Mouse (Mus musculus) hindbrain, embryonic 10.5 days (tissue): ENCODE measurements around the gene Sgca. TPM values are rescaled to one million over a fixed set of nuclear protein-coding genes. Genes with fewer than 3 reads are reported as not detected.

ENCODE experiments used
- DNase-seq: peaks from one replicate; pipeline ENCODE4 v3.0.0-alpha.2; 2017; ENCODE audit warnings: low spot score
- H3K27ac ChIP-seq: fragments of 300-500 bp; sonication (generic); 2 replicates; pipeline ENCODE4 v1.5.1; 2016; ENCODE audit warnings: mild to moderate bottlenecking, moderate library complexity
- H3K27me3 ChIP-seq: fragments of 300-500 bp; sonication (generic); 2 replicates; pipeline ENCODE4 v1.6.1; 2016; ENCODE audit warnings: mild to moderate bottlenecking; ENCODE audit not compliant: poor library complexity, insufficient read depth, severe bottlenecking
- H3K36me3 ChIP-seq: fragments of 300-500 bp; sonication (generic); 2 replicates; pipeline ENCODE4 v1.6.1; 2016; ENCODE audit warnings: mild to moderate bottlenecking, moderate library complexity
- H3K4me1 ChIP-seq: fragments of 300-500 bp; sonication (generic); replicated peaks from 2 replicates; pipeline ENCODE4 v1.6.1; 2016; ENCODE audit warnings: mild to moderate bottlenecking
- H3K4me3 ChIP-seq: fragments of 300-500 bp; sonication (generic); 2 replicates; pipeline ENCODE4 v1.5.1; 2016; ENCODE audit warnings: mild to moderate bottlenecking, moderate library complexity
- H3K9me3 ChIP-seq: fragments of 300-500 bp; sonication (generic); 2 replicates; pipeline ENCODE4 v1.6.1; 2016; ENCODE audit warnings: mild to moderate bottlenecking, moderate library complexity
- WGBS: fragments of 180-500 bp; shearing (Covaris S2); methylation state at CpG from one replicate; pipeline ENCODE4 v1.1.7; 2016; 5-methylcytosine and 5-hydroxymethylcytosine counted together
- polyA plus RNA-seq: library from polyadenylated mRNA; unstranded; fragments of >200 nt; fragmentation: Nextera tagmentation; extraction: Ambion mirVana; gene quantifications from 2 replicates; pipeline ENCODE4 v1.2.1, GENCODE M21; 2016

Gene Sgca
- polyA plus RNA-seq, 1 experiment from 2014 or later: 0.10 TPM

DNA sequence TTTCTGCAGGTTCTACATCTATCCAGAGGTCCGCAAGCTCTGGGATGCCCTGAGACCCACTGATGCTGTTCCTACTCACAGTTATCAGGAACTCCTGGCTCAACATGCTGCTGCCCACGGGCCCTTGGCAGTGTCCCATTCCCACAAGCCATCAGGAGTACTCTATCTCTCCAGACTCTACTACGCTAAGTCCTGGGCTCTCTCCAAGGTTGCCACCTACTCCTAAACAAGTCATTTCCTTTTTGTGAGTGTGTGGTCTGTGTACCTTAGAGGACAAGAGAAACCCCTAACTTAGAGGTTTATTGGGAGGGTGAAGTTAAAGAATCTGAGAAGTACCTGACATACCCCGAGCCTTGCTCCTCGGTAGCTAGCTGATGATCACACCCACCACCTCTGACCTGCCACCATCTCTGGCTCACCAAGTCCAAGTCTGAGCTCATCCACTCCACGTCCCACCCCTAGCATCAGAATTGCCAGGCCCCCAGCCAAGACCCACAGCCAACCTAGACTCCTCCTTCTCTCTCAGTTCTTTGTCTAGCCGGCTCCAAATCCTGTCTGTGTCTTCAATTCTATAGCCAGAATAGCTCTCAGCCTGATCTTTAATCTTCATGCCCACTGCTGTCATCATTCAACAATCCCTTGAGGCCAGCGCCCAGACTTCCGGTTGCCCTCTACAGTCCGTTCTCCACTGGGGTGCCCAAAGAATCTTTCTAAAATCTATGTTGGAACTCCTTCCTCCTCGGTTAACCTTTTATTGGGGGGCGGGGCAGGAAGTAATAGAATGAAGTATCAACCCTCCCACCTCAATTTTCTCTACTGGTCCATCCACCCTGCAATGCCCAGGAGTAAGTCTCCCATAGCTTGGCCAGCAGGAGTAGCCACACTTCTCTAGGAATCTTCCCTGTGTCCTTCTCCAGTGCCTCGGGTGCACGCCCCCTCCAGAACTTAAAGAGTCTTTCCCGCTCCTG lies 32.8 kb upstream of the Sgca start:
- Histone ChIP-seq H3K4me3 (peak overlapping the region; percentile 90), H3K9me3 (no peaks in the 10 kb centered on the region), H3K27ac (peak overlapping the region; percentile 96), H3K36me3 (peaks cover 36% of the 10 kb centered on the region), H3K27me3 (no peaks in the 10 kb centered on the region), H3K4me1 (peaks cover 84% of the 10 kb centered on the region)
- no peak for DNase-seq
- WGBS: 42% methylated on average over 15 of the region's 15 CpGs

DNA sequence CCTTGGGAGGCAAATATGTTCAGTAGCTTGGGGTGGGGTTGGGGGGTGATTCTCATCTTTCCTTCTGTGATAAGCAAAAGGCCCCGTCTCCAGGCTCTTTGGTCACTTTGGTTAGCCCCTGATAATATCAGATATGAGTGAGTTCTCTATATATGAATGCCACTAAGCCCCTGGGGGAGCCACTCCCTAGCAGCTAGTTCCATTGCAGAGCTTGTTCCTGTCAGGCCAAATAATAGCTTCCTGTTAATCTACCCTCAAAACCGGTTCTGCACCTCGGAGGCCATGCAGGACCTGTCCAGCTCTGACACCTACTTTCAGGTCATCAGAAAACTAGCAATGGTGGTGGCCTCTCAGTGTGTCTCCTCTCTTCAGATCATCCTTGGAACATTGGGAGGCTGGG lies 31.3 kb upstream of the Sgca start:
- 80% methylated on average over 3 of the region's 3 CpGs for WGBS
- peak overlapping the region; percentile 86 for H3K27ac ChIP-seq
- peaks cover 39% of the 10 kb centered on the region for H3K36me3 ChIP-seq
- DNase-seq: no peak
- H3K9me3 ChIP-seq: no peaks in the 10 kb centered on the region
- peak overlapping the region; percentile 57 for H3K4me3 ChIP-seq
- peaks cover 81% of the 10 kb centered on the region for H3K4me1 ChIP-seq
- H3K27me3 ChIP-seq: no peaks in the 10 kb centered on the region

DNA sequence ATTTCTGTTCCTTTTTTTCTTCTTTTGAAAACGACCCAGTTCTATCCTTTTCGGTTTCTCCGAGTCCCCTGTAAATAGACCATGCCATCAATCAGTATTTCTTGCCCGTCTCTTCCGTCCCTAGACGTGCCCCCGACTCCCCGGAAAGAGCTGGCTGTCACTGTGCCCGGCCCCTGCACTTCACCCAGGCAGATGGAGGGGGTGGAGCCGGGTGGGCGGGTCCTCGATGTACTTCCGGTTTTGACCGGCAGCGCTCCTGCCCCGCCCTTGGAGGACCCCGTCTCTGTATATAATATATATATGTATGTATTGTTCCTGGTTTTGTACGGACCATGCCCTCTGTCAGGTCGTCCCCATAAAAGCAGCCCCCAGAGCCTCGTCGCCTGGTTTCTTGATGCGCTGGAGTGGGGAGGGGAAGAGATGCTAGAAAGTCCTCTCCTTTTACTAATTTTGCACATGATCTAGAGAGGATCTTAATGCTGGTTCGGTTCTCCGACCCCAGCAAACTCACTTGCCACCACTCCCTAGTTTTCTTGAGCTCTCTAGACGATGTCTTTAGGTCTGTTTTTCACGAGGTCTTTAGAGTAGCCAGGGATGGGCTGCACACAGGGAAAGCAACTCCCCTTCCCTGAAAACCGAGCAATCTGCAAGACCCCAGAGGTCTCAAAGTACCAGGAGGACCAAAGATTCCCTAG lies 30.5 kb upstream of the Sgca start:
- Histone ChIP-seq H3K27ac (peak overlapping the region; percentile 86), H3K4me1 (peaks cover 80% of the 10 kb centered on the region), H3K9me3 (no peaks in the 10 kb centered on the region), H3K4me3 (peak overlapping the region; percentile 57), H3K27me3 (no peaks in the 10 kb centered on the region), H3K36me3 (peaks cover 44% of the 10 kb centered on the region)
- 2% methylated on average over 27 of the region's 27 CpGs for WGBS
- peak; percentile 87 for DNase-seq

DNA sequence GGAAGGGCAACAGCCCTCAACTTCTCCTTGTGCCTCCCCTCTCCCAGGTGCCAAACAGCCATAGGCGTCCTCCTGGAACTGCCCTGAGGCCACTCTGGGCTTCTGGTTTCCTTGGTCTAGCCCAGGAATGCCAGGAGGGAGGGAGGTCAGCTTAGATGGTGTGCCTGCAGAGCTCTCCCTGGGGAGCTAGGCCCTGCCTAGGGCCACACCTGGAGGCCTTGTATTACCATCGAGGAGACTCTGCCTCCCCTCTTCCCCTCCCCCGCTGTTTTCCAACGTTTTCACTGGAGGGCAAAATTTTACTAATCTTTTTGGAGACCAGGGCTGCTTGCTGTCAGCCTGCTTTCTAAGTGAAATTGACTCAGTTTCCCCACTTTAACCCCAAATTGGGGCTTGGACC lies 29.9 kb upstream of the Sgca start:
- 38% methylated on average over 4 of the region's 4 CpGs for WGBS
- H3K27ac ChIP-seq: peak overlapping the region; percentile 86

DNA sequence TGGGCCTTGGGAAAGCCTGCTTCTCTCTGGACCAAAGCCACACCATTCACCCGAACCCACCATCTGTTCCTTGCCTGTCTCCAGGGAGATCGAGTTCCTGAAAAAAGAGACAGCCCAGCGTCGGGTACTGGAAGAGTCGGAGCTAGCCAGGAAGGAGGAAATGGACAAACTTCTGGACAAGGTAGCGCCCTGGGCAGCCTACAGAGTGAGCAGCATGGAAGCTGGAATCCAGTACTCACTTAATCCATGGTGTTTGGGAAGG lies 28.7 kb upstream of the Sgca start:
- no peaks in the 10 kb centered on the region for H3K27me3 ChIP-seq

More for the DNA sequence above, 29.9 kb upstream of the Sgca start:
- Histone ChIP-seq H3K9me3 (no peaks in the 10 kb centered on the region), H3K4me1 (peaks cover 80% of the 10 kb centered on the region), H3K27me3 (no peaks in the 10 kb centered on the region), H3K4me3 (peak overlapping the region; percentile 57), H3K36me3 (peaks cover 51% of the 10 kb centered on the region)
- no peak for DNase-seq

DNA sequence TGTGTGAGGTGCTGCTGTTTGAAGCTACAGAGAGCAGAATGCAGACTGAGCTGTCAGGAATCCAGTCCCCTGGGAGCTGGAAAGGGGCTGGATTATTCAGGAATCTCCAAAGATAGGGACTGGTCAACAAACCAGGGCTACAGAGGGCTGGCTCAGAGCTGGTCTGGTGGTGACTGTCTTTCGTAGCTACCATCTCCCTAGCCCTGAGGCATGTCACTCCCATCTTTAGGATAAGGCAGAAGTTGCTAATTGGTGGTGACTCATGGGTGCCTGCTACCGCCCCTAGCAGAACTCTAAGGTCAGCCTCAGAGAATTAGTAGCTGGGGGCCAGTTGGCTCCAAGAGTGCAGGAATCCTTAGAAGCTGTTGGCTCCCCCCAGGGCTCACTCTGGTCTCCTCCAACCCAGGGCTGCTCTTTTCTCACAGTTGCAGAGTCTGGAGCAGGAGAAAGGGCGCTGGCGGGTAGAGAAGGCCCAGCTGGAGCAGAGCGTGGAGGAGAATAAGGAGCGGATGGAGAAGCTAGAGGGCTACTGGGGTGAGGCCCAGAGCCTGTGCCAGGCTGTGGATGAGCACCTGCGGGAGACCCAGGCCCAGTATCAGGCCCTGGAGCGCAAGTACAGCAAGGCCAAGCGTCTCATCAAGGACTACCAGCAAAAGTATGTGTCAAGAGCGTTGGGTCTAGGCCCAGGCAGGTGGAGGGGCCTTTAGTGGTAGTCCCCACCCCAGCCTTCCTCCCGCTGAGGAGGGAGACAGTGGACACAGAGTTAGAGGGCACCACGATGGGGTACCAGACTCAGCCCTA lies 28.2 kb upstream of the Sgca start:
- H3K27ac ChIP-seq: peak overlapping the region; percentile 86; the same call in 1 of the 2 replicates
- no peaks in the 10 kb centered on the region for H3K9me3 ChIP-seq
- peaks cover 68% of the 10 kb centered on the region for H3K36me3 ChIP-seq
- no peak overlapping the region for H3K4me3 ChIP-seq
- H3K27me3 ChIP-seq: no peaks in the 10 kb centered on the region
- WGBS: 86% methylated on average over 12 of the region's 12 CpGs
- H3K4me1 ChIP-seq: peaks cover 87% of the 10 kb centered on the region
- DNase-seq: no peak

More for the DNA sequence above, 28.7 kb upstream of the Sgca start:
- H3K36me3 ChIP-seq: peaks cover 62% of the 10 kb centered on the region
- H3K4me3 ChIP-seq: no peak overlapping the region
- peaks cover 87% of the 10 kb centered on the region for H3K4me1 ChIP-seq
- H3K9me3 ChIP-seq: no peaks in the 10 kb centered on the region
- peak overlapping the region; percentile 86; the same call in 1 of the 2 replicates for H3K27ac ChIP-seq
- whole genome bisulfite sequencing: 71% methylated on average over 6 of the region's 6 CpGs
- no peak for DNase-seq

DNA sequence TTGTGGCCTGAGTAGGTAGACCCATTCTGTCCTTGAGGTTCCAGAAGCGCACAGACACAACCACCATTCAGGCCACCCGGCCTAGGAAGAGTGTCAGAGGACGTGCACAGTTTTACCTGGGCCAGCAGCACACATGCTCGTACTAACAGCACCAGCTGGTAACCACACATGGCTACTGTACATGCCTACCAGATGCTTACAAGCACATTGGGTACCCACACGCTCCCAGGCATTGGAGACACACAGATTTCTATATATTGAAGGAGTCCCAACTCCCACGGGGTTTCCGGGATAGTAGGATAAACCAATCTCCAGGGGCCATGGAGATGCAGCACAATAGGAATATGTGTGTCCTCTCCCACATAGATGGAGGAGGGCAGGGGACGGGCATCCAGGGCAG lies 26.6 kb upstream of the Sgca start:
- H3K4me1 ChIP-seq: peaks cover 82% of the 10 kb centered on the region
- no peaks in the 10 kb centered on the region for H3K9me3 ChIP-seq
- 96% methylated on average over 8 of the region's 8 CpGs for WGBS
- H3K4me3 ChIP-seq: no peak overlapping the region
- DNase-seq: no peak
- no peaks in the 10 kb centered on the region for H3K27me3 ChIP-seq
- no peak overlapping the region for H3K27ac ChIP-seq
- H3K36me3 ChIP-seq: peaks cover 84% of the 10 kb centered on the region

DNA sequence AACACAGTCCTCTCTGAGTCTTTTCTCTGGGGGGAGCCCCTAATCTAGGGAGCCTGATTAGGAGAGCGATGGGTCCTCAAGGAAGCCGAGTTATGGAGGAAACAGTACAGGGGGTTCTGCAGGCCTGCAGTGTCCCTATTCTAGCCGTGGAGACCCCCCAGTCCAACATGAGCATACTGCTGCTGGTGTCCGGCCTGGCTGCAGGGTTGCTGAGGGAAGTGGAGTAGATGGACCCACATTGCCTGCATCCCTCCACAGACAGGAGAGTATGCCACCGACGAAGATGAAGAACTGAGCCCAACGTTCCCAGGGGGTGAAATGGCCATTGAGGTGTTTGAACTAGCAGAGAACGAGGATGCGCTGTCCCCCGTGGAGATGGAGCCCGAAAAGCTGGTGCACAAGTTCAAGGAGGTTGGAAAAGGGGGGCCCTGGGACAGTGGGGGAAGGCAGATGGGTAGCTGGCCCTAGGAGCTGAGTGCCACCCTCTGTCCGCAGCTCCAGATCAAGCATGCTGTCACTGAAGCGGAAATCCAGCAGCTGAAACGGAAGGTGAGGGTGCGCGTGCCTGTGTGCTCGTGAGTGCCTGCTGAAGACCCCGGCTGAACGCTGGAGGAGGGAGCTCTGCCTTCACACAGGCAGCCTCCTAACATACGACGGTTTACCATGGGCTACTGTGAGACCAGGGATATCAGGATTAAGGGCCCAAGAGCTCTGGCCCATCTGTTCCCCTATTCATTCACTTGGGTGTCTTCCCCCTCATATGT lies 25.6 kb upstream of the Sgca start:
- H3K27me3 ChIP-seq: no peaks in the 10 kb centered on the region
- no peaks in the 10 kb centered on the region for H3K9me3 ChIP-seq
- H3K27ac ChIP-seq: peak overlapping the region; percentile 67
- H3K36me3 ChIP-seq: peaks cover 93% of the 10 kb centered on the region
- H3K4me3 ChIP-seq: no peak overlapping the region
- WGBS: 90% methylated on average over 21 of the region's 21 CpGs
- H3K4me1 ChIP-seq: peaks cover 78% of the 10 kb centered on the region
- no peak for DNase-seq

DNA sequence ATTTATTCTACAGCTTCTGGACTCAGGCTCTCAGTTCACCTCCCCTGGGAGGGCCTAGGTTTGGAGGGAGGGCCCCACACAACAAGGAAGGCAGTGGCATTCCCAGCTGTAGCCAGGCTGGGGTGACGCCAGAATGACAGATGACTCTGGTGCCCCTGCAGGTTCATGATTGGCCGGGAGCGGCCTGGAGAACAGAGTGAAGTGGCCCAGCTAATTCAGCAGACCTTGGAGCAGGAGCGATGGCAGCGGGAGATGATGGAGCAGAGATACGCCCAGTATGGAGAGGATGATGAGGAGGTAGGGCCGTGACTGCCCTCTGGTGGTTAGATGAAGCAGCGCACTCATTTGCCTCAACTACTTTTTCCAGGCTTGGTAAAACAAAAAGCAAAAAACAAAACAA lies 24.9 kb upstream of the Sgca start:
- Histone ChIP-seq H3K4me3 (peak overlapping the region; percentile 5; the same call in 1 of the 2 replicates), H3K27me3 (no peaks in the 10 kb centered on the region), H3K9me3 (no peaks in the 10 kb centered on the region), H3K36me3 (peaks cover 100% of the 10 kb centered on the region), H3K27ac (peak overlapping the region; percentile 78), H3K4me1 (peaks cover 77% of the 10 kb centered on the region)
- 2% methylated on average over 8 of the region's 8 CpGs for WGBS
- peak; percentile 85 for DNase-seq

DNA sequence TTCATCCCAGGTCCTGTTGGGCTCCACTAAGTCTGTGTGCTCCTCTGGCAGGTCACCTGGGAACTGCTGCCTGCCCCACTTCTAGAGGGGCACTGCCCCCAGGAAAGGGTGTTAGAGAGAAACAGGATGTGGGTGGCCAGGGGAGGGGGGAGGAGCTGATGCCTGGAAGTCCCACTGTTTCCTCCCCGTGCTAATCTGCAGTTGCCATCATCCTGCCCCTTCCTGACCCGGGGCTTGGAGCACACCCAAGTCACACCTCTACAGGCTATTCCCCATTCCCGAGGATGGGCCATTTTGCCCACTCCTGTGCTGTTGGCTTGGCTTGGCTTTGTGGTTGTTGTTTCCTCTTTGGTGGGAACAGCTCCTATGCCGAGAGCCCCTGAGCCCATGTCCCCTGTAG lies 24.4 kb upstream of the Sgca start:
- H3K4me3 ChIP-seq: peak overlapping the region; percentile 5; the same call in 1 of the 2 replicates
- no peak for DNase-seq
- no peaks in the 10 kb centered on the region for H3K27me3 ChIP-seq
- no peaks in the 10 kb centered on the region for H3K9me3 ChIP-seq
- H3K4me1 ChIP-seq: peaks cover 77% of the 10 kb centered on the region
- H3K36me3 ChIP-seq: peaks cover 100% of the 10 kb centered on the region
- 58% methylated on average over 4 of the region's 4 CpGs for WGBS
- peak overlapping the region; percentile 78 for H3K27ac ChIP-seq

DNA sequence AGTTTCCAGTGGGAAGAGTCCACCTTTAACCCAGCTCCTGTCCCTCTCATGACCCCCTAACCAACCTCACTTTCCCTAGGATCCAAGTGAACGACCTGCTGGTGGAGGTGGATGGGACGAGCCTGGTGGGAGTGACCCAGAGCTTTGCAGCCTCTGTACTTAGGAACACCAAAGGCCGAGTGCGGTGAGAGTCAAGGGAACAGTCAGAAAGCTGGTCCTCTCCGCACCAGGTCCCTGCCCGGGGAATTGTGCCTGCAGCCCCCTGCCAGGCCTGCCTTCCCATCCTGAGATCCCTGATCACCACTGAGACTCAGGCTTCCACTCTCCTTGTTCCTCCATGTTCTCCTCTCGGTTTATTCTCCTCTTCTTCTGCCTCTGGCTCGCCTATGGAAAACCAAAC lies 24.0 kb upstream of the Sgca start:
- peak overlapping the region; percentile 5; the same call in 1 of the 2 replicates for H3K4me3 ChIP-seq
- WGBS: 76% methylated on average over 8 of the region's 8 CpGs
- H3K27me3 ChIP-seq: no peaks in the 10 kb centered on the region
- DNase-seq: no peak
- peaks cover 77% of the 10 kb centered on the region for H3K4me1 ChIP-seq
- peak overlapping the region; percentile 78 for H3K27ac ChIP-seq
- H3K36me3 ChIP-seq: peaks cover 98% of the 10 kb centered on the region
- no peaks in the 10 kb centered on the region for H3K9me3 ChIP-seq

DNA sequence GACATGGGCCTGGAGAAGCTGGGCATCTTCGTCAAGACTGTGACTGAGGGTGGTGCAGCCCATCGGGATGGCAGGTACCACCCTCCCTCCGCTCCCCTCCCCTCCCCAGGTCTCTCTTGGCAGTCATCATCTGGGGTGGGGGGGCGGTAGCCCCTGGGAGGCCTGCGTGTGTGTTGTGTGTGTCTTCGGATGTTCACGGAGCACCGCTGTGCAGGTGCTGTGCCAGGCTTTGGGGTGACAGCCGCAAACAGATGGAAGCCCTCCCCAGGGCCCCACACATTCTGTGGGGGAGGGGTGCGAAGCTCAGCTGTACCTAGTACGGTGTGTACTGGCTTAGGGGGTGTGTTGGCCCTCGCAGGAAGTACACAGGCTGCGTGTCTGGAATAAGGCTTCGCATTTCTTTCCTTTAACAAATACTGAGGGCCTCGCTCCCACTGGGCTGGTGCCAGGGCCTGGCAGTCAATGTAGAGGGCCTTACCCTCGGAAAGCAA lies 22.0 kb upstream of the Sgca start:
- H3K36me3 ChIP-seq: peaks cover 89% of the 10 kb centered on the region
- DNase-seq: no peak
- H3K9me3 ChIP-seq: no peaks in the 10 kb centered on the region
- H3K4me1 ChIP-seq: peaks cover 81% of the 10 kb centered on the region
- 89% methylated on average over 16 of the region's 16 CpGs for WGBS
- no peaks in the 10 kb centered on the region for H3K27me3 ChIP-seq
- H3K4me3 ChIP-seq: peak overlapping the region; percentile 9; the same call in 1 of the 2 replicates
- H3K27ac ChIP-seq: peak overlapping the region; percentile 72; the same call in 1 of the 2 replicates
